Mouse (Mus musculus): Measurements from ENCODE around the gene Eif5a. TPM values are rescaled to one million over a fixed set of nuclear protein-coding genes. Genes with fewer than 3 reads are reported as not detected.

Gene Eif5a
- 1,005 TPM for polyA plus RNA-seq (2017; shearing (Covaris generic))

GRCm38 (mm10) chr11:69921114-69922011 lies at the start of gene Eif5a:
TSS of gene Eif5a (minus strand) at chr11:69921958.

GRCm38 (mm10) chr11:69964650-69965270 lies 43.0 kb upstream of the Eif5a start, which contains the start of gene Cldn7:
TSS of gene Cldn7 (plus strand) at chr11:69964779.

GRCm38 (mm10) chr11:69948066-69948762 lies 26.5 kb upstream of the Eif5a start, which contains the start of gene Slc2a4:
TSS of gene Slc2a4 (minus strand) at chr11:69948188.

GRCm38 (mm10) chr11:69935137-69935879 lies 13.6 kb upstream of the Eif5a start, which contains the start of gene Ybx2:
TSS of gene Ybx2 (plus strand) at chr11:69935796.

GRCm38 (mm10) chr11:69913554-69914371 lies 8.0 kb downstream of the Eif5a start, which contains the start of gene Gps2:
TSS of gene Gps2 (plus strand) at chr11:69913888.

GRCm38 (mm10) chr11:69900471-69901405 lies 21.0 kb downstream of the Eif5a start, which contains the start of the genes 2810408A11Rik and Neurl4:
TSS of gene 2810408A11Rik (minus strand) at chr11:69900987.
TSS of gene Neurl4 (plus strand) at chr11:69901072.

GRCm38 (mm10) chr11:69895291-69895690 lies 26.5 kb downstream of the Eif5a start, which contains the start of gene Acap1:
TSS of gene Acap1 (minus strand) at chr11:69895539.

GRCm38 (mm10) chr11:69880853-69881603 lies 40.7 kb downstream of the Eif5a start, which contains the start of gene Kctd11:
TSS of gene Kctd11 (minus strand) at chr11:69881406.

GRCm38 (mm10) chr11:69877878-69878277 lies 43.9 kb downstream of the Eif5a start, which contains the start of gene Tmem95:
TSS of gene Tmem95 (minus strand) at chr11:69878018.

Other genes starting within 250 kb of the Eif5a start
- gene Eif4a1, start 249.5 kb downstream of the Eif5a start, polyA plus RNA-seq (2017; shearing (Covaris generic)), result 558 TPM
- 44.6 TPM for gene Senp3, start 239.9 kb downstream of the Eif5a start, polyA plus RNA-seq (2017; shearing (Covaris generic))
- not detected for gene Tnfsf13, start 236.2 kb downstream of the Eif5a start, polyA plus RNA-seq (2017; shearing (Covaris generic))
- not detected for gene Tnfsf12, start 226.1 kb downstream of the Eif5a start, polyA plus RNA-seq (2017; shearing (Covaris generic))
- not detected for gene Tnfsfm13, start 225.9 kb downstream of the Eif5a start, polyA plus RNA-seq (2017; shearing (Covaris generic))
- gene Polr2a, start 163.3 kb downstream of the Eif5a start, polyA plus RNA-seq (2017; shearing (Covaris generic)), result 53.7 TPM
- gene Slc35g3, start 160.0 kb downstream of the Eif5a start, polyA plus RNA-seq (2017; shearing (Covaris generic)), result not detected
- 4.9 TPM for gene Zbtb4, start 156.0 kb downstream of the Eif5a start, polyA plus RNA-seq (2017; shearing (Covaris generic))
- 3.5 TPM for gene Chrnb1, start 126.0 kb downstream of the Eif5a start, polyA plus RNA-seq (2017; shearing (Covaris generic))
- gene Fgf11, start 120.1 kb downstream of the Eif5a start, polyA plus RNA-seq (2017; shearing (Covaris generic)), result not detected
- gene Tmem102, start 116.3 kb downstream of the Eif5a start, polyA plus RNA-seq (2017; shearing (Covaris generic)), result not detected
- gene Gm39566, start 106.7 kb downstream of the Eif5a start, polyA plus RNA-seq (2017; shearing (Covaris generic)), result not detected
- gene Spem2, start 103.5 kb downstream of the Eif5a start, polyA plus RNA-seq (2017; shearing (Covaris generic)), result not detected
- not detected for gene Spem1, start 99.8 kb downstream of the Eif5a start, polyA plus RNA-seq (2017; shearing (Covaris generic))
- 0.65 TPM for gene Nlgn2, start 84.2 kb downstream of the Eif5a start, polyA plus RNA-seq (2017; shearing (Covaris generic))
- gene Tmem256, start 83.4 kb downstream of the Eif5a start, polyA plus RNA-seq (2017; shearing (Covaris generic)), result 121 TPM
- 30.1 TPM for gene Plscr3, start 75.6 kb downstream of the Eif5a start, polyA plus RNA-seq (2017; shearing (Covaris generic))
- gene Tnk1, start 63.2 kb downstream of the Eif5a start, polyA plus RNA-seq (2017; shearing (Covaris generic)), result not detected
- gene Tmem95, start 43.9 kb downstream of the Eif5a start, polyA plus RNA-seq (2017; shearing (Covaris generic)), result not detected
- 1.1 TPM for gene Kctd11, start 40.6 kb downstream of the Eif5a start, polyA plus RNA-seq (2017; shearing (Covaris generic))
- gene Acap1, start 26.4 kb downstream of the Eif5a start, polyA plus RNA-seq (2017; shearing (Covaris generic)), result 549 TPM
- 3.9 TPM for gene 2810408A11Rik, start 21.0 kb downstream of the Eif5a start, polyA plus RNA-seq (2017; shearing (Covaris generic))
- gene Neurl4, start 20.9 kb downstream of the Eif5a start, polyA plus RNA-seq (2017; shearing (Covaris generic)), result 4.2 TPM
- gene Gps2, start 8.1 kb downstream of the Eif5a start, polyA plus RNA-seq (2017; shearing (Covaris generic)), result 152 TPM
- gene Ybx2, start 13.8 kb upstream of the Eif5a start, polyA plus RNA-seq (2017; shearing (Covaris generic)), result not detected
- not detected for gene Slc2a4, start 26.2 kb upstream of the Eif5a start, polyA plus RNA-seq (2017; shearing (Covaris generic))
- not detected for gene Cldn7, start 42.8 kb upstream of the Eif5a start, polyA plus RNA-seq (2017; shearing (Covaris generic))
- gene Ctdnep1, start 59.2 kb upstream of the Eif5a start, polyA plus RNA-seq (2017; shearing (Covaris generic)), result 26.1 TPM
- gene Elp5, start 60.6 kb upstream of the Eif5a start, polyA plus RNA-seq (2017; shearing (Covaris generic)), result 78.3 TPM
- 496 TPM for gene Gabarap, start 69.2 kb upstream of the Eif5a start, polyA plus RNA-seq (2017; shearing (Covaris generic))
- gene Phf23, start 73.8 kb upstream of the Eif5a start, polyA plus RNA-seq (2017; shearing (Covaris generic)), result 111 TPM
- gene Dvl2, start 78.6 kb upstream of the Eif5a start, polyA plus RNA-seq (2017; shearing (Covaris generic)), result 16.7 TPM
- gene Acadvl, start 93.5 kb upstream of the Eif5a start, polyA plus RNA-seq (2017; shearing (Covaris generic)), result 142 TPM
- 9.1 TPM for gene Dlg4, start 95.0 kb upstream of the Eif5a start, polyA plus RNA-seq (2017; shearing (Covaris generic))
- gene Asgr1, start 132.1 kb upstream of the Eif5a start, polyA plus RNA-seq (2017; shearing (Covaris generic)), result not detected
- gene Asgr2, start 170.7 kb upstream of the Eif5a start, polyA plus RNA-seq (2017; shearing (Covaris generic)), result not detected
- gene Mgl2, start 208.4 kb upstream of the Eif5a start, polyA plus RNA-seq (2017; shearing (Covaris generic)), result not detected
- gene Clec10a, start 234.2 kb upstream of the Eif5a start, polyA plus RNA-seq (2017; shearing (Covaris generic)), result not detected